Mouse (Mus musculus) thymus, adult 2 months (tissue): Measurements from ENCODE around the gene Ttc9b.

Experiments used
- CTCF ChIP-seq: fragments of 200-500 bp; IDR thresholded peaks from 2 replicates; pipeline ENCODE4 v1.5.1; 2012; ENCODE audit warnings: mild to moderate bottlenecking, control low read depth, low read length, moderate library complexity, borderline replicate concordance; ENCODE audit not compliant: control insufficient read depth, poor library complexity, insufficient read depth; ENCODE audit errors: extremely low read depth
- POLR2A ChIP-seq: fragments of 200-500 bp; IDR thresholded peaks from 2 replicates; pipeline ENCODE4 v1.6.1; 2012; ENCODE audit warnings: mild to moderate bottlenecking, low read length, control low read depth, moderate library complexity; ENCODE audit not compliant: control insufficient read depth, poor library complexity, insufficient read depth; ENCODE audit errors: extremely low read depth

GRCm38 (mm10) chr7:27658712-27659663 lies 5.3 kb downstream of the Ttc9b start:
- no peak for TF ChIP-seq POLR2A
- no peak for TF ChIP-seq CTCF
